Mouse (Mus musculus): Measurements from ENCODE around the gene Adgrg1. TPM values are rescaled to one million over a fixed set of nuclear protein-coding genes. Genes with fewer than 3 reads are reported as not detected.
A peak's percentile ranks its signal among the peaks of the same experiment; 100 is the strongest.

The Adgrg1 gene
- polyA plus RNA-seq, 1 experiment from 2014 or later, result 7.0 TPM

GRCm38 (mm10) chr8:94953624-94954367 is 20.8 kb upstream of the Adgrg1 start:
- Histone ChIP-seq H3K9me3 (no peaks in the 10 kb centered on the region), H3K27ac (no peak overlapping the region), H3K4me1 (replicated peaks) (no peaks in the 10 kb centered on the region), H3K36me3 (no peaks in the 10 kb centered on the region), H3K4me2 (no peak overlapping the region), H3K9ac (replicated peaks) (no peak overlapping the region), H3K27me3 (no peaks in the 10 kb centered on the region), H3K4me3 (replicated peaks) (no peak overlapping the region)
- ATAC-seq (ENCODE audit: insufficient number of reproducible peaks, insufficient read depth, low FRiP score, low TSS enrichment, low read depth), result no peak
- 74% methylated on average over 7 of the region's 7 CpGs for WGBS

GRCm38 (mm10) chr8:94954368-94954737 is 20.2 kb upstream of the Adgrg1 start:
- Histone ChIP-seq H3K36me3 (no peaks in the 10 kb centered on the region), H3K9me3 (no peaks in the 10 kb centered on the region), H3K4me1 (replicated peaks) (no peaks in the 10 kb centered on the region), H3K4me2 (no peak overlapping the region), H3K27ac (no peak overlapping the region), H3K4me3 (replicated peaks) (no peak overlapping the region), H3K9ac (replicated peaks) (no peak overlapping the region), H3K27me3 (no peaks in the 10 kb centered on the region)
- ATAC-seq (ENCODE audit: insufficient number of reproducible peaks, insufficient read depth, low FRiP score, low TSS enrichment, low read depth), result no peak
- WGBS, result 81% methylated on average over 7 of the region's 7 CpGs

GRCm38 (mm10) chr8:94954921-94955758 is 19.4 kb upstream of the Adgrg1 start:
- WGBS, result 32% methylated on average over 9 of the region's 9 CpGs
- Histone ChIP-seq H3K4me3 (replicated peaks) (no peak overlapping the region), H3K27ac (no peak overlapping the region), H3K9me3 (no peaks in the 10 kb centered on the region), H3K36me3 (no peaks in the 10 kb centered on the region), H3K27me3 (no peaks in the 10 kb centered on the region), H3K4me1 (replicated peaks) (no peaks in the 10 kb centered on the region), H3K9ac (replicated peaks) (no peak overlapping the region), H3K4me2 (no peak overlapping the region)
- 0 out of 2 replicates have a peak, but pooled peaks have one; percentile 27 for ATAC-seq (ENCODE audit: insufficient number of reproducible peaks, insufficient read depth, low FRiP score, low TSS enrichment, low read depth)

GRCm38 (mm10) chr8:94956078-94956574 is 18.4 kb upstream of the Adgrg1 start:
- no peaks in the 10 kb centered on the region for H3K36me3 ChIP-seq
- H3K9me3 ChIP-seq, result no peaks in the 10 kb centered on the region
- ATAC-seq (ENCODE audit: insufficient number of reproducible peaks, insufficient read depth, low FRiP score, low TSS enrichment, low read depth), result no peak
- H3K27me3 ChIP-seq, result no peaks in the 10 kb centered on the region
- no peak overlapping the region for H3K4me2 ChIP-seq
- 81% methylated on average over 1 of the region's 1 CpGs for WGBS
- H3K9ac ChIP-seq (replicated peaks), result no peak overlapping the region
- no peaks in the 10 kb centered on the region for H3K4me1 ChIP-seq (replicated peaks)
- H3K4me3 ChIP-seq (replicated peaks), result no peak overlapping the region
- H3K27ac ChIP-seq, result no peak overlapping the region

GRCm38 (mm10) chr8:94962201-94962600 is 12.3 kb upstream of the Adgrg1 start:
- Histone ChIP-seq H3K4me1 (replicated peaks) (peaks cover 3% of the 10 kb centered on the region; the same call in 1 of the 2 replicates), H3K27ac (no peak overlapping the region), H3K4me2 (no peak overlapping the region), H3K9me3 (no peaks in the 10 kb centered on the region), H3K36me3 (no peaks in the 10 kb centered on the region), H3K27me3 (no peaks in the 10 kb centered on the region), H3K9ac (replicated peaks) (no peak overlapping the region), H3K4me3 (replicated peaks) (no peak overlapping the region)
- 80% methylated on average over 1 of the region's 1 CpGs for WGBS
- no peak for ATAC-seq (ENCODE audit: insufficient number of reproducible peaks, insufficient read depth, low FRiP score, low TSS enrichment, low read depth)

GRCm38 (mm10) chr8:94964828-94965227 is 9.7 kb upstream of the Adgrg1 start:
- Histone ChIP-seq H3K9me3 (no peaks in the 10 kb centered on the region), H3K9ac (replicated peaks) (no peak overlapping the region), H3K4me2 (no peak overlapping the region), H3K36me3 (no peaks in the 10 kb centered on the region), H3K27me3 (no peaks in the 10 kb centered on the region), H3K27ac (no peak overlapping the region), H3K4me3 (replicated peaks) (no peak overlapping the region), H3K4me1 (replicated peaks) (peaks cover 3% of the 10 kb centered on the region; the same call in 1 of the 2 replicates)
- 60% methylated on average over 10 of the region's 10 CpGs for WGBS
- ATAC-seq (ENCODE audit: insufficient number of reproducible peaks, insufficient read depth, low FRiP score, low TSS enrichment, low read depth), result no peak

GRCm38 (mm10) chr8:94966578-94966977 is 8.0 kb upstream of the Adgrg1 start:
- Histone ChIP-seq H3K4me1 (replicated peaks) (peaks cover 3% of the 10 kb centered on the region; the same call in 1 of the 2 replicates), H3K4me3 (replicated peaks) (no peak overlapping the region), H3K36me3 (no peaks in the 10 kb centered on the region), H3K4me2 (no peak overlapping the region), H3K27me3 (no peaks in the 10 kb centered on the region), H3K9me3 (no peaks in the 10 kb centered on the region), H3K9ac (replicated peaks) (no peak overlapping the region), H3K27ac (no peak overlapping the region)
- WGBS, result 26% methylated on average over 7 of the region's 7 CpGs
- no peak for ATAC-seq (ENCODE audit: insufficient number of reproducible peaks, insufficient read depth, low FRiP score, low TSS enrichment, low read depth)

GRCm38 (mm10) chr8:94967071-94967470 is 7.5 kb upstream of the Adgrg1 start:
- 75% methylated on average over 4 of the region's 4 CpGs for WGBS
- Histone ChIP-seq H3K36me3 (no peaks in the 10 kb centered on the region), H3K4me1 (replicated peaks) (0 out of 2 replicates have a peak, but pooled peaks cover 3% of the 10 kb centered on the region), H3K9me3 (no peaks in the 10 kb centered on the region), H3K27ac (no peak overlapping the region), H3K9ac (replicated peaks) (no peak overlapping the region), H3K4me3 (replicated peaks) (no peak overlapping the region), H3K27me3 (no peaks in the 10 kb centered on the region), H3K4me2 (no peak overlapping the region)
- no peak for ATAC-seq (ENCODE audit: insufficient number of reproducible peaks, insufficient read depth, low FRiP score, low TSS enrichment, low read depth)

- H3K27me3 ChIP-seq, result no peaks in the 10 kb centered on the region
- WGBS, result 73% methylated on average over 3 of the region's 3 CpGs
- no peak for ATAC-seq (ENCODE audit: insufficient number of reproducible peaks, insufficient read depth, low FRiP score, low TSS enrichment, low read depth)
Measured at GRCm38 (mm10) chr8:94967554-94967953, 7.0 kb upstream of the Adgrg1 start.

GRCm38 (mm10) chr8:94973270-94973669 is 1.3 kb upstream of the Adgrg1 start:
- 84% methylated on average over 9 of the region's 9 CpGs for WGBS
- no peaks in the 10 kb centered on the region for H3K36me3 ChIP-seq
- no peak overlapping the region for H3K4me3 ChIP-seq (replicated peaks)
- peaks cover 25% of the 10 kb centered on the region for H3K27me3 ChIP-seq
- H3K9ac ChIP-seq (replicated peaks), result no peak overlapping the region
- no peak for ATAC-seq (ENCODE audit: insufficient number of reproducible peaks, insufficient read depth, low FRiP score, low TSS enrichment, low read depth)
- no peak overlapping the region for H3K4me2 ChIP-seq
- H3K9me3 ChIP-seq, result no peaks in the 10 kb centered on the region
- no peak overlapping the region for H3K27ac ChIP-seq
- H3K4me1 ChIP-seq (replicated peaks), result peaks cover 15% of the 10 kb centered on the region

More at GRCm38 (mm10) chr8:94967554-94967953, 7.0 kb upstream of the Adgrg1 start:
- Histone ChIP-seq H3K9ac (replicated peaks) (no peak overlapping the region), H3K27ac (no peak overlapping the region), H3K4me3 (replicated peaks) (no peak overlapping the region), H3K4me1 (replicated peaks) (no peaks in the 10 kb centered on the region), H3K36me3 (no peaks in the 10 kb centered on the region), H3K4me2 (no peak overlapping the region), H3K9me3 (no peaks in the 10 kb centered on the region)

- Histone ChIP-seq H3K4me2 (no peak overlapping the region), H3K27ac (no peak overlapping the region), H3K4me3 (replicated peaks) (no peak overlapping the region), H3K9me3 (no peaks in the 10 kb centered on the region), H3K4me1 (replicated peaks) (peaks cover 18% of the 10 kb centered on the region), H3K9ac (replicated peaks) (no peak overlapping the region), H3K36me3 (no peaks in the 10 kb centered on the region), H3K27me3 (peaks cover 30% of the 10 kb centered on the region)
- no peak for ATAC-seq (ENCODE audit: insufficient number of reproducible peaks, insufficient read depth, low FRiP score, low TSS enrichment, low read depth)
- WGBS, result 90% methylated on average over 9 of the region's 9 CpGs
Measured at GRCm38 (mm10) chr8:94973786-94974185, 765 bp upstream of the Adgrg1 start.

Data from limb, embryonic 12.5 days (tissue).